Mouse (Mus musculus) heart, postnatal 0 days (tissue): ENCODE results near the gene Tmem179. TPM values are rescaled to one million over a fixed set of nuclear protein-coding genes. Genes with fewer than 3 reads are reported as not detected.
A peak's percentile ranks its signal among the peaks of the same experiment; 100 is the strongest.

Experiments used
- ATAC-seq: fragments of 200-750 bp; cut with Nextera tagmentation; 2 replicates; pipeline ENCODE4 v1.8.0; 2017; ENCODE audit warnings: low read depth, moderate number of reproducible peaks, moderate library complexity; ENCODE audit not compliant: insufficient read depth
- DNase-seq: peaks from one replicate; pipeline ENCODE4 v3.0.0-alpha.2; 2016; ENCODE audit warnings: low spot score
- H3K27ac ChIP-seq: fragments of 300-500 bp; sonication (generic); 2 replicates; pipeline ENCODE4 v1.5.1; 2014; ENCODE audit warnings: low read depth, mild to moderate bottlenecking
- H3K27me3 ChIP-seq: fragments of 300-500 bp; sonication (generic); 2 replicates; pipeline ENCODE4 v1.6.1; 2014; ENCODE audit warnings: low read length, mixed read lengths; ENCODE audit not compliant: control insufficient read depth, insufficient read depth
- H3K36me3 ChIP-seq: fragments of 300-500 bp; sonication (generic); replicated peaks from 2 replicates; pipeline ENCODE4 v1.6.1; 2014; ENCODE audit warnings: low read length, mixed read lengths; ENCODE audit not compliant: control insufficient read depth, insufficient read depth
- H3K4me1 ChIP-seq: fragments of 300-500 bp; sonication (generic); 2 replicates; pipeline ENCODE4 v1.6.1; 2014; ENCODE audit warnings: antibody characterized with exemption; ENCODE audit not compliant: control insufficient read depth, insufficient read depth
- H3K4me2 ChIP-seq: fragments of 300-500 bp; sonication (generic); 2 replicates; pipeline ENCODE4 v1.6.1; 2014; ENCODE audit warnings: low read depth, mild to moderate bottlenecking, low read length, moderate library complexity
- H3K4me3 ChIP-seq: fragments of 300-500 bp; sonication (generic); 2 replicates; pipeline ENCODE4 v1.5.1; 2014; ENCODE audit warnings: low read depth, low read length
- H3K9ac ChIP-seq: fragments of 300-500 bp; sonication (generic); replicated peaks from 2 replicates; pipeline ENCODE4 v1.6.1; 2014; ENCODE audit warnings: low read depth, low read length, mixed read lengths
- H3K9me3 ChIP-seq: fragments of 300-500 bp; sonication (generic); replicated peaks from 2 replicates; pipeline ENCODE4 v1.6.1; 2016; ENCODE audit warnings: low read length; ENCODE audit not compliant: control insufficient read depth
- CTCF ChIP-seq: IDR thresholded peaks from 2 replicates; pipeline ENCODE4 v1.5.1; 2016; ENCODE audit warnings: antibody characterized with exemption, control low read depth, low read depth
- EP300 ChIP-seq: IDR thresholded peaks from 2 replicates; pipeline ENCODE4 v1.6.1; 2016; ENCODE audit warnings: antibody characterized with exemption, low read depth
- WGBS: fragments of 180-500 bp; shearing (Covaris S2); extraction: QIAGEN DNeasy Blood & Tissue Kit; methylation state at CpG from one replicate; pipeline ENCODE4 v1.1.7; 2014; 5-methylcytosine and 5-hydroxymethylcytosine counted together
- polyA plus RNA-seq: library from polyadenylated mRNA; unstranded; fragments of >200 nt; fragmentation: Nextera tagmentation; extraction: Ambion mirVana; gene quantifications from 2 replicates; pipeline ENCODE4 v1.2.1, GENCODE M21; 2015
- total RNA-seq: library from RNA; depleted of rRNA; stranded (reverse); fragments of >200 nt; gene quantifications from 2 replicates; pipeline ENCODE4 v1.2.3, GENCODE M21; 2014; ENCODE audit warnings: low replicate concordance

Tmem179 gene
- total and polyA plus RNA-seq, 2 experiments from 2014 or later = 0.27 TPM; not detected in 1

GRCm38 (mm10) chr12:112533758-112534157 lies 17.2 kb upstream of the Tmem179 start:
- H3K36me3 ChIP-seq = no peaks in the 10 kb centered on the region
- ATAC-seq (no peak), DNase-seq (no peak)
- TF ChIP-seq CTCF (no peak), EP300 (no peak)
- no peaks in the 10 kb centered on the region for H3K9me3 ChIP-seq
- H3K4me1 ChIP-seq = no peaks in the 10 kb centered on the region
- no peak overlapping the region for H3K9ac ChIP-seq
- peaks cover 4% of the 10 kb centered on the region; the same call in 1 of the 2 replicates for H3K27me3 ChIP-seq
- no peak overlapping the region for H3K27ac ChIP-seq
- no peak overlapping the region for H3K4me3 ChIP-seq
- no peak overlapping the region for H3K4me2 ChIP-seq
- 69% methylated on average over 4 of the region's 4 CpGs for WGBS

DNA sequence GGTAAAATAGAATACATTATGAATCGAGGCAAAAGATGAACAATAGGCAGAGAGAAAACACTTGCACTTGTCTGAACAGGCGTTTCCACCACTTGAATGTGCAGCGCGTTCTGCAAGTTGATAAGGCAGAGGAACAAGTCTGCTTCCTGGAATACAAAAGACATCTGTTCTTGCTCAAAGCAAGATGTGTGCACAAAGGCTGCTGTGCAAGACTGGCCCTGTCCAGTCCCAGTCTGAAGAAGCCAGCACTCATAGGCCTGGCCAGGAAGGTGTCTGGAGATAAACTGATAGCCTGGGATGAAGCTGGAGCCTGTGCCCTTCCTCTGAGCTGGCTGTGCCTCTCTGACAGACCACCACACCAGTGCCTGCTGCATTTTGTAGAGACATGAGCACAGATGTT lies 1.6 kb upstream of the Tmem179 start:
- Histone ChIP-seq H3K4me1 (peaks cover 14% of the 10 kb centered on the region), H3K9ac (no peak overlapping the region), H3K4me3 (no peak overlapping the region), H3K36me3 (no peaks in the 10 kb centered on the region), H3K27ac (peak overlapping the region; percentile 38), H3K27me3 (peaks cover 14% of the 10 kb centered on the region), H3K4me2 (no peak overlapping the region), H3K9me3 (no peaks in the 10 kb centered on the region)
- DNase-seq (peak; percentile 65), ATAC-seq (peak; percentile 70)
- TF ChIP-seq CTCF (no peak), EP300 (peak; percentile 41; the same call in 1 of the 2 replicates)
- WGBS = 5% methylated on average over 4 of the region's 4 CpGs

DNA sequence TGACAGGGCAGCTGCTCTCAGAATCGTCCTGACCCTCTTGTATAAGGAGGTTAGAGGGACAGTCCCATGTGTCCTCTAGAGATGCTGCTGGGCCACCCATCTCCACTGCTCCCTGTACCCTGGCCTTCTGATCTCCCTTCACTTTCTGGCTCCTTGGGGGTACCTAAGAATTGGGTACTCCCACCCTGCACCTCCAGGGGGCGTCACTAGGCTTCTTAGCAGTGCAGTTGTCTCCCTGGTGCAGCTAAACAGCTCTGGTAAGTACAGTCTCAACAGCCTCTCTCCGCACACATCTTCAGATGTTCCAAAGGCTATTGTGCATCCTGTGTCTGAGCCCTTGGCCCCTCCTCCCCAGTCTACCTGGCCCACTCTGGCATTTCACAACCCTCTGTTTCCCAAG lies 1.6 kb downstream of the Tmem179 start:
- no peak overlapping the region for H3K4me2 ChIP-seq
- ATAC-seq (no peak), DNase-seq (no peak)
- peaks cover 14% of the 10 kb centered on the region for H3K4me1 ChIP-seq
- H3K36me3 ChIP-seq = no peaks in the 10 kb centered on the region
- no peak overlapping the region for H3K9ac ChIP-seq
- no peak overlapping the region for H3K27ac ChIP-seq
- H3K9me3 ChIP-seq = no peaks in the 10 kb centered on the region
- TF ChIP-seq EP300 = no peak
- TF ChIP-seq CTCF = no peak
- H3K27me3 ChIP-seq = peaks cover 38% of the 10 kb centered on the region
- 51% methylated on average over 3 of the region's 3 CpGs for WGBS
- H3K4me3 ChIP-seq = no peak overlapping the region

DNA sequence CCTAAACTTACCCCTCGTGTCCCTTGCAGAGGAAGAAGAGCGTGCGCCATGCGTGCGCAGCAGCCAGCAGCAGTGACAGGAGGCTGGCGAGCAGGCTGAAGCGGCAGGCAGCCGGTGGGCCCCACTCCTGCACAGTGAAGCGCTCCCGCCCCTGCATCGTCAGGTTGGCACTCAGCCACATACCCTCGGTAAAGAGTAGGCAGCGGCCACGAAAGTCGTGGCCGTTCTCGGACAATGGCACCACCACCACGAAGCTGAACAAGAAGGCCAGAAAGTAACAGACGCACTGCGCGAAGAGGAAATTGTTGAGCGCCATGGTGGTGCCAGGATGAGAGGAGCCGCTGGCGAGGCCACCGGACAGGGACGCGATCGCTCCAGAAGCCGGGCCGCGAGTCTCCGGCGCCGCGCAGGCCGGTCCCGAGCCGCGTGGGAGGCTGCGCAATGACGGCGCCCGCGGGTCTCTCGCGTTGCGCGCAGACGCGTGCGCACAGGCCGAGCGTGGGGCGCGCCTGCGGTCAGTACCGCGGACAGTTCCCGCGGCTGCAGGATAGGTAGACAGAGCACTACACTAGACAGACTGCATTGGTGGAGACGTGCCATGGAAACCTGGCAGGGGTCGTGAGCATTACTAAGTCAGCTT lies 5.7 kb downstream of the Tmem179 start:
- peak; percentile 30 for DNase-seq
- TF ChIP-seq CTCF (no peak), EP300 (no peak)

GRCm38 (mm10) chr12:112510365-112510732 lies 6.2 kb downstream of the Tmem179 start:
- Histone ChIP-seq H3K9me3 (no peaks in the 10 kb centered on the region), H3K36me3 (no peaks in the 10 kb centered on the region), H3K4me1 (no peaks in the 10 kb centered on the region), H3K9ac (no peak overlapping the region), H3K4me3 (no peak overlapping the region), H3K27ac (no peak overlapping the region), H3K27me3 (peaks cover 47% of the 10 kb centered on the region), H3K4me2 (no peak overlapping the region)
- TF ChIP-seq EP300 = no peak
- no peak for TF ChIP-seq CTCF
- 13% methylated on average over 7 of the region's 7 CpGs for WGBS
- DNase-seq = no peak
- no peak for ATAC-seq

More for the DNA sequence above, 5.7 kb downstream of the Tmem179 start:
- Histone ChIP-seq H3K27ac (no peak overlapping the region), H3K27me3 (peaks cover 47% of the 10 kb centered on the region), H3K4me2 (peak overlapping the region; percentile 55), H3K9ac (no peak overlapping the region), H3K4me3 (peak overlapping the region; percentile 21; the same call in 1 of the 2 replicates), H3K4me1 (no peaks in the 10 kb centered on the region), H3K9me3 (no peaks in the 10 kb centered on the region), H3K36me3 (no peaks in the 10 kb centered on the region)
- peak; percentile 74 for ATAC-seq
- 2% methylated on average over 58 of the region's 62 CpGs for WGBS

DNA sequence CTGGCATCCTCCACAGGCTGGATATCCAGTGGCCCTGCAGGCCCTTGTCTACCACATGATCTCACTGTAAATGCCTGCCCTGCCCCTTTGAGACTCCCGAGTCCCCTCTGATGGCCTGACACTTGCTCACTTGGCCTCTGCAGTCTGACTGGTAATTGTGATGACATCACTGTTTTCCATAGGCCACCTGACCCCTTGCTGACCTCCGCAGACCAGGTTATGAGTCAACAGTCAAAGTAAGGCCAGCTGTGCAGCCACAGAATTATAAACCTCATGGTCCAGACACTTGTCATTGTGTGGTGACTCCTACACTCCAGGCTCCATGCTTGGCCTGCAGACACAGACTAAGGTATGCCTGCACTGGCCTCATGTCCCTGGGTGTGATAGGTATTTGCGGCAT lies 8.6 kb downstream of the Tmem179 start:
- H3K4me3 ChIP-seq = no peak overlapping the region
- no peak overlapping the region for H3K4me2 ChIP-seq
- peaks cover 3% of the 10 kb centered on the region; the same call in 1 of the 2 replicates for H3K4me1 ChIP-seq
- peaks cover 46% of the 10 kb centered on the region for H3K27me3 ChIP-seq
- H3K27ac ChIP-seq = no peak overlapping the region
- no peak for ATAC-seq
- H3K9me3 ChIP-seq = no peaks in the 10 kb centered on the region
- WGBS = 55% methylated on average over 3 of the region's 3 CpGs
- TF ChIP-seq CTCF (no peak), EP300 (no peak)
- DNase-seq = no peak
- H3K36me3 ChIP-seq = no peaks in the 10 kb centered on the region
- H3K9ac ChIP-seq = no peak overlapping the region
